Mouse (Mus musculus): Measurements from ENCODE around the gene Gm47995. TPM values are rescaled to one million over a fixed set of nuclear protein-coding genes. Genes with fewer than 3 reads are reported as not detected.

The Gm47995 gene
- polyA plus RNA-seq, 1 experiment from 2014 or later = 0.26 TPM

DNA sequence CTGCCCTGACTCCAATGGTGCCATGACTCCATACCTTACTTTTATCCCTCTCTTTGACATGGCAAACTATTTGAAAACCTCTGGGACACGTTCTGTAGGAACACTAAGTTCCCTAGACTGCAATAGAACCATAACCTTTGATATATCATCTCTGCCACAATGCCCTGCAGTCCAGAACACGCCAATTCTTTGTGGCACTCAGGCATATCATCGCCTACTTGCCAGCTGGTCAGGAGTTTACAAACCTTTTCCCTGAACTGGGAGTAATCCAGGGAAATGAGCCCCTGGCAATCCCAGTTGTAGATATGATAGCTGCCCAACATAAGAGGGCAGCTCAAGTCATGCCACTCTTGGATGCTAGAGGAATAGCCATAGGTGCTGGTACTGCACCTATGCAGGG, 34.1 kb downstream of the Gm47995 start:
- H3K4me1 ChIP-seq (ENCODE audit: insufficient read depth) = no peaks in the 10 kb centered on the region
- H3K9ac ChIP-seq (replicated peaks) = no peak overlapping the region
- H3K4me3 ChIP-seq (ENCODE audit: low read depth, low read length) = no peak overlapping the region
- ATAC-seq (no peak), DNase-seq (no peak)
- TF ChIP-seq CTCF (IDR thresholded peaks at IDR 0.05; ENCODE audit: low read depth) = no peak
- H3K36me3 ChIP-seq (replicated peaks; ENCODE audit: insufficient read depth, low read length) = no peaks in the 10 kb centered on the region
- H3K4me2 ChIP-seq (ENCODE audit: low read depth, low read length) = no peak overlapping the region
- no peaks in the 10 kb centered on the region for H3K9me3 ChIP-seq (ENCODE audit: low read length)
- H3K27ac ChIP-seq (ENCODE audit: low read depth) = no peak overlapping the region
- no peaks in the 10 kb centered on the region for H3K27me3 ChIP-seq (ENCODE audit: insufficient read depth, low read length)
- WGBS (ENCODE audit: insufficient replicate concordance) = 79% methylated on average over 3 of the region's 3 CpGs

DNA sequence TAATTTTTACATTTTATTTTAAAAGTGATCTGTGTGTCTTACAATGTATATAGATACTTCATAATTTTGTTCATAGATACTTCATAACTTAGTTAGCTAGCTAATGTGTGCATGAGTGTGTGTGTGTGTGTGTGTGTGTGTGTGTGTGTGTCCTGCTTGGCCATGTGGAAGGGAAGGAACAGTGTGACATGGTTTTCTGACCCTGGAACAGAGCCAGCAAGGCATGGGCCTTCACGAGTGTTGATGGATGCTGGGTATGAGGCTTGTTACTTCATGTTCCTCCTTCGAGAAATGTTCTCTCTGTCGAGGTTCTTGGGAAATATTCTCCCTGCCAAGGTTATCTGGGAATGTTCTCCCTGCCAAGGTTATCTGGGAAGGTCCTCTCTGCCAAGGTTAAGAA, 35.5 kb downstream of the Gm47995 start:
- no peak for ATAC-seq
- Histone ChIP-seq H3K9me3 (ENCODE audit: low read length) (no peaks in the 10 kb centered on the region), H3K36me3 (replicated peaks; ENCODE audit: insufficient read depth, low read length) (no peaks in the 10 kb centered on the region), H3K4me2 (ENCODE audit: low read depth, low read length) (no peak overlapping the region), H3K4me3 (ENCODE audit: low read depth, low read length) (no peak overlapping the region), H3K4me1 (ENCODE audit: insufficient read depth) (no peaks in the 10 kb centered on the region), H3K27me3 (ENCODE audit: insufficient read depth, low read length) (no peaks in the 10 kb centered on the region), H3K9ac (replicated peaks) (no peak overlapping the region), H3K27ac (ENCODE audit: low read depth) (no peak overlapping the region)
- WGBS (ENCODE audit: insufficient replicate concordance) = 72% methylated on average over 3 of the region's 3 CpGs
- DNase-seq = no peak
- TF ChIP-seq CTCF (IDR thresholded peaks at IDR 0.05; ENCODE audit: low read depth) (no peak), EP300 (IDR thresholded peaks at IDR 0.05; ENCODE audit: low read depth) (no peak)

DNA sequence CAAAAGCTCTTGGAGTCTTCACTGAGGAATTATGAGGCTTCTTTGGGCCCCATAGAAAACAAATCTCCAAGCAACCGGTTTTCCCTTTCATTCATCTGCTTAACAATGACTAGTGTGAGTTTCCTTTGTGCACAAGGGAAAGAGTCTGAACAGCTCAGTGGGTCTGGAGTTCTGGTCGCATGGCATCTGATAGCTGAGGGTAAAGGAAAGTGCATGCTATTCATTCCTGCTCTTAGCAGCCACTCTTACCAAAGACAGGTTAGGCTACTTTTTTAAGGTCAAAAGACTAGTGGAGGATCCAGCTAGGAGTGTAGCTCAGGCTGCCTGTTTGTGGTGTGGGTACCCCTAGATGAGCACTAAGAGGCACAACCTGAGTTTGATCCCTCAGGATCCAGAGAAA, 37.3 kb downstream of the Gm47995 start:
- ATAC-seq = no peak
- Histone ChIP-seq H3K9me3 (ENCODE audit: low read length) (no peaks in the 10 kb centered on the region), H3K4me1 (ENCODE audit: insufficient read depth) (no peaks in the 10 kb centered on the region), H3K27ac (ENCODE audit: low read depth) (no peak overlapping the region), H3K27me3 (ENCODE audit: insufficient read depth, low read length) (no peaks in the 10 kb centered on the region), H3K4me3 (ENCODE audit: low read depth, low read length) (no peak overlapping the region), H3K9ac (replicated peaks) (no peak overlapping the region), H3K4me2 (ENCODE audit: low read depth, low read length) (no peak overlapping the region), H3K36me3 (replicated peaks; ENCODE audit: insufficient read depth, low read length) (no peaks in the 10 kb centered on the region)
- TF ChIP-seq EP300 (IDR thresholded peaks at IDR 0.05; ENCODE audit: low read depth) (no peak), CTCF (IDR thresholded peaks at IDR 0.05; ENCODE audit: low read depth) (no peak)
- DNase-seq = no peak
- 63% methylated on average over 2 of the region's 2 CpGs for WGBS (ENCODE audit: insufficient replicate concordance)

DNA sequence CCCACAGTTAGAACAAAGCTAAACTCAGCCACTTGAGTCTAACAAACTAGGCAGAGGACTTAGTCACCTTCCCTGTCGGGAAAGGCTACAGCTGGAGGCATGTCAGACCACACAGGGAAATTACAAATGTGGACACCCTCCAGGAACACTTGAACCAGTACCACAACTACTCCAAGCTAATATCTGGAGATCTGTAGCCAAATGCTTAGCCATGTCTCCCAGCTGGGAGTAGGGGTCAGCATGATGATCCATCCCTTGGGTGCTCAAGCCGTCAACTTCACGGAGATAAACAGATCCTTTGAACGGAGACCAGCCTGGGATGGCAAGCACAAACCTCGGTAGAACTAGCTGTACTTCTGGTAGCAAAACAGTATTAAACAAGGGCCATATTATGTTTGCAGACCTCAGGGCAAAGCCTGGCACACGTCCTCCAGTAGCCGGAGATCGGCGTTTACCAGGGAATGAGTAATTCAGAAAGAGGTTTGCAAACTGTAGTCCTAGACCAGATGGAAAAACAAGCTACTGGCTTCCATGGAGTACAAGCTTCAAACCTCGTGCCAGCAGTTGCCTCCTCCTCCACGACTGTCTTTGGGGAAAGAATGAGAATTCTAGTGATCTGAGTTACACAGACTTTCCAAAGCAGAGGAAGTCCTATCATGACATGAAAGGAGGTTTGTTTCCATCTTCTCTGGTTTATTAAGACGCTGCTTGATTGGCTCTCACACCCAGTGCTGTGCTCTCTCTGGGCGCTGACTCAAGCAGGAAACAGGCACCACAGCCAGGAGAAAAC, 38.1 kb downstream of the Gm47995 start:
- no peaks in the 10 kb centered on the region for H3K4me1 ChIP-seq (ENCODE audit: insufficient read depth)
- no peak overlapping the region for H3K4me3 ChIP-seq (ENCODE audit: low read depth, low read length)
- H3K9me3 ChIP-seq (ENCODE audit: low read length) = no peaks in the 10 kb centered on the region
- H3K36me3 ChIP-seq (replicated peaks; ENCODE audit: insufficient read depth, low read length) = no peaks in the 10 kb centered on the region
- ATAC-seq (no peak), DNase-seq (no peak)
- H3K27ac ChIP-seq (ENCODE audit: low read depth) = no peak overlapping the region
- WGBS (ENCODE audit: insufficient replicate concordance) = 61% methylated on average over 13 of the region's 13 CpGs
- no peak for TF ChIP-seq EP300 (IDR thresholded peaks at IDR 0.05; ENCODE audit: low read depth)
- no peak for TF ChIP-seq CTCF (IDR thresholded peaks at IDR 0.05; ENCODE audit: low read depth)
- H3K9ac ChIP-seq (replicated peaks) = no peak overlapping the region
- H3K27me3 ChIP-seq (ENCODE audit: insufficient read depth, low read length) = no peaks in the 10 kb centered on the region
- H3K4me2 ChIP-seq (ENCODE audit: low read depth, low read length) = no peak overlapping the region

DNA sequence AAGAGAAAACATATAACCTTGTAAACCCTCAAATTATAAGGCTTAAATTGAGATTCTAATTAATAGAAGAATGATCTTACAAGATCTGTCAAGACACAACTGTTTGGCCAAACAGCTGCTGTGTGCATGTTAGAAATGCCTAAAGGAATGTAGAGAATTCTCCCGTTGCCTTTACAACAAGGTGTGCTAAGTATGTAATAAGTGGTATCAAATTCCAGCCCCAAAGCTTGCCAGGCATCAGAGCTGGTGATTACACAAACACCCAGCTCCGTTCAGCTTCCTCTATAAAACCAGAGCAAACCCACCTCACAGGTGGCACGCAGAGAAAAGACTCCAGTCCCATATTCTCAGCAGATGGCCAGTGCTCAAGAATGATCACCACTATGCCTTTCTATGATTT, 39.5 kb downstream of the Gm47995 start:
- no peaks in the 10 kb centered on the region for H3K9me3 ChIP-seq (ENCODE audit: low read length)
- ATAC-seq = no peak
- H3K27ac ChIP-seq (ENCODE audit: low read depth) = no peak overlapping the region
- H3K4me1 ChIP-seq (ENCODE audit: insufficient read depth) = no peaks in the 10 kb centered on the region
- WGBS (ENCODE audit: insufficient replicate concordance) = 78% methylated on average over 3 of the region's 3 CpGs
- no peaks in the 10 kb centered on the region for H3K27me3 ChIP-seq (ENCODE audit: insufficient read depth, low read length)
- no peak overlapping the region for H3K4me2 ChIP-seq (ENCODE audit: low read depth, low read length)
- no peak overlapping the region for H3K9ac ChIP-seq (replicated peaks)
- H3K4me3 ChIP-seq (ENCODE audit: low read depth, low read length) = no peak overlapping the region
- DNase-seq = no peak
- no peak for TF ChIP-seq CTCF (IDR thresholded peaks at IDR 0.05; ENCODE audit: low read depth)
- H3K36me3 ChIP-seq (replicated peaks; ENCODE audit: insufficient read depth, low read length) = no peaks in the 10 kb centered on the region

DNA sequence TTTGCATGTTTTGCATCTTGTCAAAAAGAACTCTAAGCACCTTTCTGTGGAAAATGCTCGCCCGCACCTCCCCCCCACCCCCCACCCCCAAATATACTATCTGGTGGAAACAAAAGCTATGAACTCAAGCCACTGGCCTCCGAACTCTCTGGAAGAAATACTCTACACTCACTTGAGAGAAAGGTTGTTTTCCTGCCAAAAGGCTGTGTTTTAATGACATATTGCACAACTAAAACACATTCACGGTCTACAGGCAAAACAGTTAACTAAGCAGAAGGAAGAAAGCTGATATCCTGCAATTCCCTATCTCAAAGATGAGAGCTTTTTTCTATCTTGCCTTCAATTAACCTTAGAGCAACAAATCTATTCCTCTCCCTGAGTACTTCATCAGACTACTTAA, 45.1 kb downstream of the Gm47995 start:
- no peak overlapping the region for H3K4me2 ChIP-seq (ENCODE audit: low read depth, low read length)
- WGBS (ENCODE audit: insufficient replicate concordance) = 68% methylated on average over 4 of the region's 4 CpGs
- ATAC-seq (no peak), DNase-seq (no peak)
- H3K27me3 ChIP-seq (ENCODE audit: insufficient read depth, low read length) = no peaks in the 10 kb centered on the region
- no peak overlapping the region for H3K4me3 ChIP-seq (ENCODE audit: low read depth, low read length)
- H3K4me1 ChIP-seq (ENCODE audit: insufficient read depth) = peaks cover 16% of the 10 kb centered on the region; the same call in 1 of the 2 replicates
- no peak for TF ChIP-seq EP300 (IDR thresholded peaks at IDR 0.05; ENCODE audit: low read depth)
- TF ChIP-seq CTCF (IDR thresholded peaks at IDR 0.05; ENCODE audit: low read depth) = no peak
- no peak overlapping the region for H3K9ac ChIP-seq (replicated peaks)
- no peak overlapping the region for H3K27ac ChIP-seq (ENCODE audit: low read depth)
- H3K36me3 ChIP-seq (replicated peaks; ENCODE audit: insufficient read depth, low read length) = no peaks in the 10 kb centered on the region
- no peaks in the 10 kb centered on the region for H3K9me3 ChIP-seq (ENCODE audit: low read length)

All from liver, postnatal 0 days (tissue).